Mouse (Mus musculus) liver (tissue): ENCODE results near the gene Ndufaf2.

Experiments
- DNase-seq: peaks from one replicate; pipeline ENCODE4 v3.0.0-alpha.2; 2020; ENCODE audit warnings: mixed read lengths

Gene Ndufaf2

DNA sequence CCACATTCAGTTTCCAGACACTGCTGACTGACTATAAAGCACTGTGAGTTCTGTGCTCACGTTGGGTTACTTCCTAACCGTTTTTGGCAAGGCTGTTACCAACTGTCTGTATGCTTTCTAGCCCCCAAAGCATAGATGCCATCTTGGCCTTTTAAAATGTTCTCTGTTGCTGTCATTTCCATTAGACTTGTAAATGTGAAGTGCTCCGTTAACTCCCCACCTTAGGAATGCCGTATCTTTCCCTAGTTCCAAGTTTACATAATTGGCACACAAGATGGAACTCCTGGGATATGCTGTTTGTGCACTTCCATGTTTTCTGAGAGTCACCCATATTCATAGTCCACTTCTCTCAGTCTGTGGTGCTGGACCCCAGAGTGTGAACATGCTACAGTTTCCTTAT lies 80.5 kb downstream of the Ndufaf2 start:
- DNase-seq: no peak

DNA sequence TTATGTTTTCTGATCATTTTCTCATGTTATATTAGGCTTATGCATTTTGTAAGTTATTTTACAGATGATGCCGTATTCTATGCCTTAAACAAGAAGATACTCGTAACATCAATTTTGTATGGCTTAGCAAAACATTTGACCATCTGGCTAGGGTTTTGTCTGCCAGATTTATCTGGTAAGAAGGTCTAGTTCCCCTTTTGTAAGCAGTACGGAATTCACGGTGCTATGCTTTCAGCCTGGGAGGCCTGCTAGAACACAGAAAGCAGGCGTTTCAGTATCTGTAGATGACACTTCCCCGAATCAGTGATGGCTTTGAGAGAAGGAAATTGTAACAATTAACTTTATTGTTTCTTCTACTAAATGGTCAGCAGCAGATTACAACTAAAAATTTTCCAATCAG lies 80.9 kb downstream of the Ndufaf2 start:
- DNase-seq: no peak

DNA sequence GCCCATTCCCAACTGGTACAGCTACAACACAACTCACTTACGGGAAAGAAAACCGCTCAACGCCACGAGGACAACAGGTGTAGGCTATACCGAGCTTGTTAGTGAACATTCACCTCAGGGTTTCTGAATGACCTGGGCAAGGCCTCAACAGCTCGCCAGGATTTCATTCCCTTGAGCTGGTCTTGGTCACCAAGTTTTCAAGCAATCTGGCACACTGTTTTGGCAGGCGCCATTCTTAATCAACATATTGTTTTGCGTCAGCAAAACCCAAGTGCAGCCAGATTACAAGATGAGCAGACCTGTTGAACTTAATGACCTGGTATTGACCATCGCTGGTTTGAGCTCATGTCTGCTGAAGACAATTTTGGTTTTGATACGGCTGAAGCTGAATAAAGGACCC lies 88.3 kb downstream of the Ndufaf2 start:
- DNase-seq: no peak

DNA sequence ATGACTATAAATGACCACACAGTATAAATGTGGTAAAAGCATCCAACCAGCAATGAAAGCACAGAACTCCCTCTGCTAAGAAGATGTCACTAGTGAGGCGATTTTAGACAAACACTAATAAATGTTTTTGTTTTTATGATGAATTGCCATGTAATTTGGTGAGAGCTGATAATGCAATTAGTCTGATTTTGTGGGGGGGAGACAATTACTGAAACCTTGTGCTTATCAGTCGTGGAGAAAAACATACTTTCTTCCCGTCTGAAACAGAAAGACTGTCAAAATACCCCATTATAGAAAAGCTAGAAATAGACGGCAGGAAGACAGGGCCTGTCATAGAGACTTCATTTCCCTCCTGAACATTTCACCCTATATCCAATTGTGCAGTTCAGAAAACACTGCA lies 89.3 kb downstream of the Ndufaf2 start:
- no peak for DNase-seq

DNA sequence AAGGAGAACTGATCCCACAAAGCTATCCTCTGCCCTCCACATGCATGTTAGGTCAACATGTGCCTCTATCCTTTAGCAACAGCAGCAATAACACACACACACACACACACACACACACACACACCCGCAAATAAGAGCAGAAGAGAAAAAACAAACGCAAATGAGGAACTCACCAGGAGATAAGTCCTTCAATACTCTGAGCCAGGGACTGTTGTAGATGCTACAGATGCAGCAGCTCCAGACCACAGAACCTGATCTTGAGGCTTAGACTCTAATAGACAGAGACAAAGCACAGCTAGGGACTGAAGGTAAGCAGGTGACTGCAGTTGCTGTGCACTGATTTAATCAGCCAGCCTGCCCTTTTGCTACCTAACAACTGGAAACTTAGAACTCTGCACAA lies 92.4 kb downstream of the Ndufaf2 start:
- no peak for DNase-seq

DNA sequence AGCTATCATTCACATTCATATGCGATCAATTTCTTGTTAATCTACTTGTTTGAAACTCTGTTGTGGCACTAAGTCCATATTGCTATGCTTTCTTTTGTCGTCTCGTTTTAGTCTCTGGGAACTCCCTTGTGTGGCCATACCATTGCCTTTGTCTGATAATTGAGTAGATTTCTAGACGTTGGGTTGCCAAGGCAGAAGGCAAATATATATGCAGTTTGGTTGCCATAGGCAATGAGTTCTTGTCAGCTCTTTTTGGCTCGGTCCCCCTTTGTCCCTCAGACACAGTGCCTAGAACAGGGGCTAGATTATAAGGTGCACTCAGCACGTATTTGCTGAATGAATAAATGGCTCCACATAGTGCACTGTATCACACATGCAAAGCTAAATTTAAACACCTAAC lies 94.1 kb downstream of the Ndufaf2 start:
- no peak for DNase-seq

DNA sequence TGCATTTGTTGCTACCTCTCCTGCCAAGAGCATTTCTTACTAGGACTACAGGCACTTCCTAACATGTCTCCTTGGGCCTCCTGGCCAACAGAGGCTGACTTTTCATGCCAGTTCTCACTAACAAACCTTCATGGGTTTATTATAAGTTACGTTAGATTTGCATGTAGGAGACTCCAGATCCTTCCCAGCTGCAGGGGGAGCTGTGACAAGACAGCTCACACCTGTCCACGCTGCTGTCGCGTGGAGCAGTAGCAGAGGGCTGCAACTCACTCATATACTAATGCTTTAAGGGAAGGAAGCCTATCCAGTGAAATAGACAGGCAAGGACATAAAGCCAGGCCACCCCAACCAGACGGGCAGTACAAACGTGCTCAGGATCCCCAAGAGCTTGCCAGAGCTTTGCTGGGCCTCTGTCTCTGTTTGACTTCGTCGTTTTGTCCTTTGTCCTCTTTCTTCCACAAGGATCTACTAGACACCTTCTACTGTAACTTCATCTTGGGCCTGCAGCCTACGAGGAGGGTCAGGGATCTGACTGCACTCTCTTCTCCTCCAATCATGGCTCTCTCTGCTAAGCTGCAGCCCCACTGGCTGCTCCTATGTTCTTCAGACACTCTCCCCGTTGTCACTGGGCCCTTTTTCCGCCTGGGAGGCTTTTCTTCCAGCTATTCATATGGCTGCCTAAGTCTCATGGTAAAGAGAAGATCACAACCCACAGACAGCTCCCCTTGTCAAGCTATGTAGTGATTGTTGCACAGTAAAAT lies 94.9 kb downstream of the Ndufaf2 start:
- no peak for DNase-seq

DNA sequence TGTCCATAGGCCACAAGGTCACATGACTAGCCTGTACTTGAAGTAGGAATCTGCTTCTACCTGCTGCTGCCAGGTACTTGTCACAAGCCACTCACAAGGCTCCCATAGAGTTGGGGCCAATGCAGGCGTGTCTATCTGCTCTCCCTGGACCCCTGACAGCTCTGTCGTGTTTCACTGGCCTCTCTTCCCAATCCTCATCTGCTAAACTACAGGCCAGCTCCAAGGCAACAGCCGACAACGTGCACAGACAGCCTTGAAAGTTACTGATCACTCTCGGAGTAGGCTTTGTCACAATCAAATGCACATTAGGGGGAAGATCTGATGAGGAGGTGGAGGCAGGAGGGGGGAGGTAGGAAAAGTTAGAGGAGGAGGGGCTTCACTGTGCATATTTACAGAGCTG lies 95.5 kb downstream of the Ndufaf2 start:
- DNase-seq: no peak

DNA sequence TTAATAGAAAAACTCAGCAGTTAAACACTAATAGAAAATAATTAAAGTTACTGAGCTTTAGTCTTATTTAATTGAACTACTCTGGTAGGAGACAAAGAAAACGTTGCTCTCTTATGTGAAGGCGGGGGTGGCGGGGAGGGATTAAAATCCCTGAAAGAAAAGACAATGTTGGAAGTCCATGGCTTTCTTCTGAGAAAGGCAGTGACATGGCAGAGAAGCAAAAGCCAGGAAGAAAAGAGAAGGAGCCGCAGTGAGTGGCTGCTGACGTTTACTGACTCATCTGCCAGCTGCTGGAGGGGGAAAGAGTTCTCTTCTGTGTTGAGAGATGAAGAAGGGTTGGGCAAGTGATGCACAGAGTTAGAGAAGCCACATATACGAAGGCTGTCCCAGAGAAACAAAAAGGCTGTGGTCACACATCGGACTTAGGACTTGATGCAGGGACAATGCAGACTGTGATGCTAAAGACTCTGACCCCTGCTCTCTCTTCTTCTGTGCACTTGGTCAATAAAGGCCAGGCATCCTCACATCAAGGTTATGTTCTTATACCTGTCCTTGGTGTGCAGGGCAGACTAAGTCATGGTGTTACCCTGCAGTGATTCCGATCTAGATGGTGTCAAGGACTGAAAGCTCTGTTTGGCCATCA lies 97.4 kb downstream of the Ndufaf2 start:
- no peak for DNase-seq

DNA sequence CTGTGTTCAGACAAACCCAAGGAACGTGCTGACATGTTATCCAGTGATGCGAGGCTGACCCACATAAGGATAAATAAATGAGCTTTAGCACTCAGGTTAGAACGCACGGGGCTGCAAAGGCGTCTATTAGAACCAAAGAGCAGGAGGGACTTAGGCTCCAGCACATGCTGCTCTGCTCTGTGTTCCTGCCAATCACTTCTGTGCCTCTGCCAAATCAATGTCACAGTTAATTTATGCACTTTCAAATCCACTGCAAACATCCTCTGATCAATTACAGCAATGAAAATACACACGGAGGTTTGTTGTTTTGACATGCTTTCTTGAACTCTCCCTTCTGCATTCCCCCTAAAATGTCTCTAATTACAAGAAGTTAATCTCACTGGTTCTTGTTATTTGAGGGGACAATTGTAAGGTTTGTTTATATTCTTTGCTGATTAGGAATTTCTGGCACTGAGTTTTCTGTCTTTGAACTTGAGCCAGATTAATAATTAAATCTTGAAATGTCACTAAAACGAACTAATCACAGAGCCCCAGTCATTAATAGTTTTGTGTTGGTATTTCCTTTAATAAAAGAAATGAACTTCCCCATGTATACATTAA lies 98.0 kb downstream of the Ndufaf2 start:
- DNase-seq: no peak

DNA sequence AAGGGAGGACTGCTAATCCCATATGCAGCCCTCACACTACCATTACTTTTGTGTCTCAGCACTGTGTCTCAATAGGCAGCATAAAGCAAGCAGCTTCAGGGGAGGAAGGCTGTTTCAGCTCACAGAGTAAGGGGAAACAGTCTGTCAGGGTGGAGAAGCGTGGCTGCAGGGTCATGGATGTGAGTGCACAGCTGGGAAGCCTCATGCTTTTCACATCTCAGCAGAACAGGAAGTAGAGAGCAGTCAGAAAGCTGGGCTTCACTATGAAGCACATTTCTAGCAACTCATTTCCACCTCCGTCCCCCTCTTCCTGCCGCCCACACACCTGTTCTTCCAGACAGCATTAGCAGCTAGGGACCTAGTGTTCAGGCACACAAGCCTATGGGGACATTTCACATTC lies 101.5 kb downstream of the Ndufaf2 start:
- DNase-seq: no peak

DNA sequence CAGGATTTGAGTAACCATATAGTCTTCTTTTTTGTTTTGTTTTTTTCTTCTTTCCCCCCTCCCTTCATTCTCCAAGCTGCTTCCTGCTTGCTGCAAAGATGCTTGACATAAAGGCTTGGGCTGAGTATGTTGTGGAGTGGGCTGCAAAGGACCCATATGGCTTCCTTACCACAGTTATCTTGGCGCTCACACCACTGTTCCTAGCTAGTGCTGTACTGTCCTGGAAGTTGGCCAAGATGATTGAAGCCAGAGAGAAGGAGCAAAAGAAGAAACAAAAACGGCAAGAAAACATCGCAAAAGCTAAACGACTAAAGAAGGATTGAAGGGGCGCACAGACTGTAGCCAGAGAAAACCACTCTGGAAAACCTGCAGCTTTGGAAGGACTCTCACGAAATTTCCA lies 111.1 kb downstream of the Ndufaf2 start:
- DNase-seq: no peak

DNA sequence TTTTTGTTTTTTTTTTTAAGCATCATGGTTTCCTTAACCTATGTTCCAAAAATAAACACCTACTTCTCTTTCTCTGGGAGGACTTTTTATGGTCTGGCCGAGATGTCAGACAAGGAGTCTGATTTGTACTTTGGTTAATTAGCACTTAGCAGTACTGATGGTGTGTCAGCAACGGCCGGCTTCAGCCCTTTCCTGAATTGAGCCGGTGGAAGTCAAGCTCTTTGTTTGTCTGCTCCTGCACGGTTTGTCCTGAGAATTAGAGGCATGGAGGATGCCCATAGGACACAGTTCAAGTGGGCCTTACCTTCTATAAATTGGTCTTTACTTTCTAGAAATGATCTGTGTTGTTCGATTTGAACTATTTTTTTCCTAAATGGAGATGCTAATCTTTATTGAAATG lies 111.5 kb downstream of the Ndufaf2 start:
- DNase-seq: no peak

DNA sequence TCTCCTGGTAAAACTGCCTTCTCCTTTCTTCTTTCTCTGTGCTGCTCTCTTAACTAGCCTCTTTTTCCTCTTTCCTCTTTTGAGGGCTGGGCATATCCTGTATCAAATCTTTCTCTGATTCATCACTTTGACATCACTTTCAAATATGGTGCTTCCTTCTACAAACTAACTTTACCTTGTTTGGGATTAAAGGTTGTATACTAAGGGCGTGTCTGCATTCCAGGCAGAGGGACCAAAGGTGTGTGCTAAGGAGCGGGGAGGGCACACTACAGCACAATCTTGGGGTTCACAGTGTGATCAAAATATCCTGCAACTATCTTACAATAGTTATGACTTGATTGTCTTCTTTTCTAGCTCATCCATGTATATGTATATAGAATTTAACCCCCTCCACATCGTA lies 112.4 kb downstream of the Ndufaf2 start:
- DNase-seq: no peak

DNA sequence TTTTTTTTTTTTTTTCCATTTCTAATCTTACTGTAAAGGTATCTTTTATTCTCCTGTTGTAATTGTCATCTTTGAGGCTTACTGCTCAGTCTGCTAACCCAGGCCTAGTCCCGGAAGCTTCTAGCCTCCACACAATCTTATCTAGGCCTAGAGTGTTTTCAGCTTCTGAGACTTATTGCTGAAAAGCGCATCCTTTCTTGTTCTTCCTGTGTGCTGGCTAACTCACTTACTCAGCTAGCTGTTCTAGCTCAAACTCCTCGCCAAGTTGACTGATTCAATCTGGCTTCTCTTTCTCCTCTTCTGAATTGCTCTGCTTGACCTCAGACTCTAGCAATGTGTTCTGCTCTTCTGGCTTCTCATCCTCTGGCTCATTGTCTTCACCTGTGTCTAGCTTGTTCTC lies 112.8 kb downstream of the Ndufaf2 start:
- no peak for DNase-seq

DNA sequence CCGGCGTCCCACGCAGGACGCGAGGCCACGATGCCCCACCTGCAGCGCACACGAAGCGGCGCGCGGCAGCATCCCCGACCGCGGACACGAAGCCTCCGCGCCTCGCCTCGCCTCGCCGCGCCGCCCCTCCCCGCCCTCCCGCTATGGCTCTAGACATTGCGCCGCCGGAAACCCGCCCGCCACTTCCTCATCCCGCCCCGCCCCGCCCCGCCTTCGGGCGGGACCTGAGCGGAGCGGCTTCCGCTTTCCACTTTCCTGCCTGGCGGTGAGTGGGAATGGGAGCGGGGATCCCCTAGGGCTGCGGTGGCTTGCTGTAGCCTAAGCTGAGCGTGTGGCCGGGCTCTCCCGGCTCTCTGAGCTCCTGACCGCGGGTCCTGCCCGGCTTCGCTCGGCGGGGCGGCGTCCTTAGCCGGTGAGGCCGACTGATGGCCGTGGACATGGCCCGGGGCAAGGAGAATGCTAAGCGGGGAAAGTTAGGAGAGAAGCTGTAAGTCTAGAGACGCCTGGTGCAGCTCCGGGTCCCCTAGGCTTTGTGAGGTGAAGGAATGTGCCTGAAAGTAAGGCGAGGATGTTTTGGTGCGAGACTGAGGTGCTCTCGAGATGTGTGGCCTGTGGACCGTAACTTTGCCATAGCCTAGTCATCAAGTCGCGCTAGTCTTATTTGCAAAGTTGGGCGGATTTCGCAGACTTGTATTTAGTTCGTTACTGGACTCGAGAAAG lies 114.0 kb downstream of the Ndufaf2 start, which contains the start of gene Smim15:
Gene Smim15, plus strand, starts transcription at position 225 of the 720 bp plus-strand sequence.
- peak; percentile 94 for DNase-seq

DNA sequence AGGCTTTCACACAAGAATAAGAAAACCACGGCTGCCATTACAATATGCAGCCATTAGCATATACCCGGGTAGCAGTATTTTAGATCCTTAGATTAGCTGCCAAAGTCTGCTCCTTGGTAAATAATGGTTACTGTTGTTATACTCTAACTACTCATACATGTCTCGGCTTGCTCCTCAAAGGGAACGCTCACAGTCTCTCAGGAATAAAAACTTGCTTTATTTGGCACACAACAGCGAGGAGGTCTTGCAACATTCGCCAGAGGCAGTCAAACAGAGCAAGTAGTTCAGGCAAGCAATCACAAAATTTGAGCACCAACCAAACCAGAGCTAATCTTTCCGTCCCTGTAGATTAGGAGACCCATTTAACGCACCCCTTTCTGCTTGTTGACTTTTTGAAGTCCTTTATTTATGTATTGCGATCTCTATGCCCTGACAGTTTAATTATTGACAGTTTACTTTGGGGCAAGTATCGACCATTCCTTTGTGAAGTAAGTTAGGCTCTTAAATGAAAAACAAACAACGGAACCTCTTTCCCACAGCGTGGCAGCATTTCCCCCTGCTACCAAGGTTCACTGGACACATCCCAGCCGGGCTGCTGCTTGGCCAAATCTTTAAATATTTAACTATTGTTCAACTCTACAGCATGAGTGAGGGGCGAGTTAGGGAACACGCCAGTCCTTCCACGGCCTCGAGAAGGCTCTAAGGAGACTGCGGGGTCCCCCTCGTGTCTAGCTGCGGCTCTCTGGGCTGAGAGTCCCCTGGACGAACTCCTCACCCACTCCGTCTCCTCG lies 114.8 kb downstream of the Ndufaf2 start:
- DNase-seq: peak; percentile 31

DNA sequence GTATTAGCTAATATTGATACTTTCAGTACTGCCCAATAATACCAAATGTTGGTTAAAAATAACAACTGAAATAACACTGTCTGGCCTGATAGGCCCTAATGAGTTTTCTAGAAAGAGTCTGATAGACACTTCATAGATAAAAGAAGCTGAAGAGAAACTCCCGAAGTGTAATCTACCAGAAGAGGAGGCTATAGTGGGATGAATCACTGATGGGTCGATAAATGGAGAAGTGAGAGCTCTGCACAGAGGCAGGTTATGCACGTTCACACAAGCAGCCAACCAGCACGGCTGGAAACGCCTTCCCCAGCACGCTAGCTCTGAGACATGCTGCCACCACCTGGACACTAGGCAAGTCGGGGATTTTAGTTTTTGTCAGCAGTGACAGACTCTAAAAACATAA lies 117.1 kb downstream of the Ndufaf2 start:
- DNase-seq: peak; percentile 71

DNA sequence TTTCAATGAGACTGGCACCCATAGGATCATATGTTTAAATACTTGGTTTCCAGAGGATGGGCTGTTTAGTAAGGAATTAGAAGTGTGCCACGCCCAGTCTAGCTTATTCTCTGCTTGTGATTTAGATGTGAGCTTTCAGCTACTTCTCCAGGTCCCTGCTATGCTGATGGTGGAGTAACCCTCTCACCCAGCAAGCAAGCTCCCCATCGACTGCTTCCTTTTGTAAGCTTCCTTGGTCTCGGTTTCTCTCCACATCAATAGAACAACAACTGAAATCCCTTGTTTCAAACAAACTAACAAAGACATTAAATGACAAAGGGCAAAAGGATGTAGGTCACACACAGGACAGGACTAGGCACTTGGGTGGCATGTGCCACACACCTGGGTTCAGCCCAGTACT lies 118.0 kb downstream of the Ndufaf2 start:
- DNase-seq: no peak

DNA sequence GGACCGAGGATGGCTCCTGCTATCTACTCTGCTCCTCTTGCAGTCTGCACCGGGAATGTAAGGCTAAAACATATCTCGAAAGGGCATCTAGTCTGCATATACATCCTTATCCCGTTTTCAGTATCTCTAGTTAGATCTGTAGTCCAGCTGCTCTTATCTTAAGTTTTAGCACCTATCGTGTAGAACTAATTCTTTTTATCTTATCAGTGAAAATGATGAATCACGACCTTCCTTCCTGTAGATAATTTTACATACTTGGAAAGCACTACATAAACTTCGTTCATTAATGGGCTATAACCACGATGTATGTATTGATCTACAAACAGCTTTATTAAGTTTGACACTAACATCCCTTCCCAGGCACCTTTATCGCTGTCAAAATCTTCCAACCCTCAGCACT lies 118.5 kb downstream of the Ndufaf2 start:
- DNase-seq: no peak

DNA sequence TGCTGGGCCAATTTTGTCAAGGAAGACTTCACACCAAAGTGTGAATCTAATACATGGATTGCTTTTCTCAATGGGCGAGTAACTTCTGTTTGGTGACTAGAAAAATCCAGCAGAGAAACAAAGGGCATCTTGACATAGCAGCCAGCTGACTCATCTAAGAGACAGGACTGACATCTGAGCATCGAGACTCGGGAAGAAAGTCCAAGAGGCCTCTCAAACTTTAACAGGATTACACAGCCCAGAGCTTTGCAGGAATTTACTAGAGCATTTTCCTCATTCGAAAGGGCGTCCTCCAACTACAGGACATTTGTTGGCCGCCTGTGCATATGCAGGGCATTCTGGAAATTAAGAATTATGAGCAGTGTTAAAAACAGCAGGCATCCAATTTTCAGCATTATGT lies 119.0 kb downstream of the Ndufaf2 start:
- no peak for DNase-seq

DNA sequence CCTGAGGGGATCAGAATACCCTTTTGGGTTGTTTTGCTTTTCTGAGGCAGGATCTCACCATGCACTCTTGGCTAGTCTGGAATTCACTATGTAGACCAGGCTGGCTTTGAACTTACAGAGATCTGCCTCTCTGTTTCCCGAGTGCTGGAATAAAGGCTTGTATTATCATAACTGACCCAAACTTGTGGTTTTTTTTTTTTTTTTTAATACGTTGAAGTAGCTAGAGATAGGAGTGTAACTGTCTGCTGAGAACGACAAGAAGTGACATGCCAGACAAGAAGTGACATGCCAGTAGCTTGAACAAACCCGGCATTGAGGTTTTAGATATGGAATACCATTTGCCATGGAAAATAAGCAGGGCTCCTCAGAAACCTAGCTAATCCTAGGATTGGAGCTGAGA lies 125.6 kb downstream of the Ndufaf2 start:
- no peak for DNase-seq

DNA sequence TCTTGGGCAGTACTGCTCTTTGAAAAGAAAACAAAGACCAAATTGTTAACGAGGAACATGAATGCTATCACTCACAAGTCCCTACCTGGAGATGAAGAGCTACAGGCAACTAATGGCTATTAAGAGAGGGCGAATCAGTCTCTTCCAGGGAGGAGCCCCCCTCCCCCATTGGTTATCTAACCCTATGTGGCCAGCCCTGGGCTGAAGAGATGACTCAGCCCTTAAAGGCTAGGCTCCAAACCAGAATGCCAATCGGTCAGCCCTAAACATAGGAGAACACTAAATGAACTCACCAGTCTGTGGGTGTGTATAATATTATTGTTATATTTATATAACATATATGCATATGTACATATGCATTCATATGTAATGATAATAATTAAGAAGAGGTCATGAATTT lies 132.6 kb downstream of the Ndufaf2 start:
- no peak for DNase-seq
